Mouse (Mus musculus) embryonic facial prominence, embryonic 15.5 days (tissue): Measurements from ENCODE around the gene Krtap3-1. TPM values are rescaled to one million over a fixed set of nuclear protein-coding genes. Genes with fewer than 3 reads are reported as not detected.

Experiments used
- ATAC-seq: fragments of 200-750 bp; cut with Nextera tagmentation; 2 replicates; pipeline ENCODE4 v1.8.0; 2017; ENCODE audit warnings: low read depth, moderate TSS enrichment; ENCODE audit not compliant: insufficient number of reproducible peaks, low FRiP score, low TSS enrichment
- H3K27ac ChIP-seq: fragments of 300-500 bp; sonication (generic); replicated peaks from 2 replicates; pipeline ENCODE4 v1.5.1; 2015; ENCODE audit warnings: mild to moderate bottlenecking, inconsistent platforms
- H3K27me3 ChIP-seq: fragments of 300-500 bp; sonication (generic); 2 replicates; pipeline ENCODE4 v1.6.1; 2015; ENCODE audit warnings: inconsistent platforms
- H3K36me3 ChIP-seq: fragments of 300-500 bp; sonication (generic); 2 replicates; pipeline ENCODE4 v1.6.1; 2015; ENCODE audit warnings: mild to moderate bottlenecking, inconsistent platforms
- H3K4me1 ChIP-seq: fragments of 300-500 bp; sonication (generic); 2 replicates; pipeline ENCODE4 v1.6.1; 2015; ENCODE audit warnings: inconsistent platforms
- H3K4me2 ChIP-seq: fragments of 300-500 bp; sonication (generic); replicated peaks from 2 replicates; pipeline ENCODE4 v1.6.1; 2015; ENCODE audit warnings: mild to moderate bottlenecking, inconsistent platforms
- H3K4me3 ChIP-seq: fragments of 300-500 bp; sonication (generic); replicated peaks from 2 replicates; pipeline ENCODE4 v1.5.1; 2015; ENCODE audit warnings: mild to moderate bottlenecking, inconsistent platforms
- H3K9ac ChIP-seq: fragments of 300-500 bp; sonication (generic); 2 replicates; pipeline ENCODE4 v1.6.1; 2015; ENCODE audit warnings: inconsistent platforms
- H3K9me3 ChIP-seq: fragments of 300-500 bp; sonication (generic); replicated peaks from 2 replicates; pipeline ENCODE4 v1.6.1; 2016; ENCODE audit warnings: inconsistent platforms
- whole genome bisulfite sequencing: fragments of 180-500 bp; shearing (Covaris S2); methylation state at CpG from one replicate; pipeline ENCODE4 v1.1.7; 2015; 5-methylcytosine and 5-hydroxymethylcytosine counted together
- polyA plus RNA-seq: library from polyadenylated mRNA; unstranded; fragments of >200 nt; fragmentation: Nextera tagmentation; extraction: Ambion mirVana; gene quantifications from 2 replicates; pipeline ENCODE4 v1.2.1, GENCODE M21; 2015

Krtap3-1 gene
- polyA plus RNA-seq, 1 experiment from 2014 or later, result 5.7 TPM

GRCm38 (mm10) chr11:99574106-99574505, 7.7 kb upstream of the Krtap3-1 start:
- no peak for ATAC-seq
- Histone ChIP-seq H3K4me1 (no peaks in the 10 kb centered on the region), H3K27ac (no peak overlapping the region), H3K9me3 (no peaks in the 10 kb centered on the region), H3K4me2 (peak overlapping the region; percentile 44), H3K9ac (no peak overlapping the region), H3K4me3 (peak overlapping the region; percentile 24; the same call in 1 of the 2 replicates), H3K36me3 (no peaks in the 10 kb centered on the region), H3K27me3 (no peaks in the 10 kb centered on the region)
- 2% methylated on average over 7 of the region's 7 CpGs for WGBS

GRCm38 (mm10) chr11:99573164-99573563, 6.7 kb upstream of the Krtap3-1 start:
- no peaks in the 10 kb centered on the region for H3K4me1 ChIP-seq
- no peaks in the 10 kb centered on the region for H3K27me3 ChIP-seq
- no peak overlapping the region for H3K4me3 ChIP-seq
- H3K27ac ChIP-seq, result no peak overlapping the region
- 56% methylated on average over 4 of the region's 4 CpGs for WGBS
- H3K9me3 ChIP-seq, result no peaks in the 10 kb centered on the region
- H3K9ac ChIP-seq, result no peak overlapping the region
- ATAC-seq, result no peak
- no peak overlapping the region for H3K4me2 ChIP-seq
- H3K36me3 ChIP-seq, result no peaks in the 10 kb centered on the region

GRCm38 (mm10) chr11:99562580-99562979, 3.9 kb downstream of the Krtap3-1 start:
- Histone ChIP-seq H3K9ac (no peak overlapping the region), H3K4me1 (no peaks in the 10 kb centered on the region), H3K36me3 (no peaks in the 10 kb centered on the region), H3K27me3 (no peaks in the 10 kb centered on the region), H3K9me3 (no peaks in the 10 kb centered on the region), H3K4me3 (no peak overlapping the region), H3K27ac (no peak overlapping the region), H3K4me2 (no peak overlapping the region)
- no peak for ATAC-seq
- 72% methylated on average over 6 of the region's 6 CpGs for WGBS

DNA sequence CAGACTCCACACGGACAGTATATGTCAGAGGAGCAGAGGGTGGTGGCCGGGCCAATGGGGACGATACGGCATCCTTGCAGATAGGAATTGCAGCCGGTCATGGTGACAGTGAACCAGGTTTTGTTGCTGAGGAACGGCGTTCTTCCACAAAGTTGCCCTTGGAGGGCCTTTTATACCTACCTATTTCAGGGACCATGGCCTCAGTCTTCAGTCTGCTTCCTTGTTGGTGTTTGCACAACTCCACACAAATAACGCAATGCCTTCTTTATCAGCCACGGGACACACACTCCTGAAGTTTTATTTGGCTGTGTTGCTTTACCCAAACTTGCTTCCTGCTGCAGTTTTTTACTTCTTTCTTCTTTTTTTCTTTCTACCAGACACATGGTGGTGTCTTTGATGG, 7.1 kb downstream of the Krtap3-1 start, which contains the start of gene Gm11939:
Gm11939 (minus strand) TSS at position 101 of the 400 bp plus-strand sequence.
- H3K27ac ChIP-seq, result no peak within 1 kb of the TSS
- H3K4me2 ChIP-seq, result no peak within 1 kb of the TSS
- H3K27me3 ChIP-seq, result no peaks in the 10 kb centered on the region
- H3K4me3 ChIP-seq, result no peak within 1 kb of the TSS
- no peaks in the 10 kb centered on the region for H3K4me1 ChIP-seq
- H3K9me3 ChIP-seq, result no peaks in the 10 kb centered on the region
- H3K9ac ChIP-seq, result no peak within 1 kb of the TSS
- no peaks in the 10 kb centered on the region for H3K36me3 ChIP-seq
- 86% methylated on average over 9 of the region's 9 CpGs for WGBS
- no peak for ATAC-seq

- no peaks in the 10 kb centered on the region for H3K36me3 ChIP-seq
- WGBS, result 76% methylated on average over 3 of the region's 3 CpGs
- H3K9me3 ChIP-seq, result no peaks in the 10 kb centered on the region
- H3K27me3 ChIP-seq, result no peaks in the 10 kb centered on the region
- no peak overlapping the region for H3K27ac ChIP-seq
- no peak for ATAC-seq
- H3K9ac ChIP-seq, result no peak overlapping the region
- no peak overlapping the region for H3K4me3 ChIP-seq
- H3K4me2 ChIP-seq, result no peak overlapping the region
- H3K4me1 ChIP-seq, result no peaks in the 10 kb centered on the region
These were observed 8.3 kb downstream of the Krtap3-1 start for GRCm38 (mm10) chr11:99557976-99558745.

DNA sequence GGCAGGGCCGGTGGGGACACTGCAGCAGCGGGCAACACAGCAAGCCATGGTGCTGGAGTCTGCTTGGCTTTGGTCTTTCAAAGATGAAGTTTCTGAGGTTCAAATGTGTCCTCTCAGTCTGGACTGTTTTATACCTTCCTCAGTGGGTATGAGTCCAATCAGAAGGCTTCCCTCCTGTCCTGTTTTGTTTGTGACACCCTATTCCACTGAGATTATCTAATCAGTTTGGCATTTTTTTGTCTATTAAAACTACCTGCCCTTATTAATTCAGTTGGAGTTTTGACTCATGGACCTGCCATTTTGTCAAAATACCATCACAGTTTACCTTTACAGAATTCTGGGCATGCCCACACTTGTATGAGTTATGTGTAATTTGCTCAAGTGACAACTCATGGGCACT, 9.7 kb downstream of the Krtap3-1 start, which contains the start of gene Krtap3-2:
Krtap3-2 (minus strand) TSS at position 101 of the 400 bp plus-strand sequence.
- Histone ChIP-seq H3K4me1 (no peaks in the 10 kb centered on the region), H3K27ac (no peak within 1 kb of the TSS), H3K27me3 (no peaks in the 10 kb centered on the region), H3K4me2 (no peak within 1 kb of the TSS), H3K9ac (no peak within 1 kb of the TSS), H3K36me3 (no peaks in the 10 kb centered on the region), H3K4me3 (no peak within 1 kb of the TSS), H3K9me3 (no peaks in the 10 kb centered on the region)
- ATAC-seq, result no peak
- WGBS, result 79% methylated on average over 2 of the region's 2 CpGs

DNA sequence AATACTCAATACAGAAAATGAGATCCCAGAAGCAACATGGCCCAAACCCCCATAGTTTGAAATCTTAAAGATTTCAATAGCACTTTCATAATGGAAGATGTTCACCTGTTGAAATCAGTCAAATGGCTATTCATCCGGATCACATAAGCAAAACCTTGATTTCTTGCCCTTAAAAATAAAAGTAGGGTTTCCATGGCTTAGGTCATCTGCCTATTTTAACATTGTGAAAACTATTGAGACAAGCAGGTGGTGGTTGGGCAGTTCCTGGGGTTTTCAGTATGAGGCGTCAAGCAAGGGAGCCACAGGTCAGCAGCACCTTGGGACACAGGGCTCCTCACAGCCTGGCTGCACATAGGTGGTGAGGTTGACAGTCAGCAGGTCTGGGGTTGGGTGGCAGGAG, 10.2 kb downstream of the Krtap3-1 start:
- no peaks in the 10 kb centered on the region for H3K9me3 ChIP-seq
- no peaks in the 10 kb centered on the region for H3K36me3 ChIP-seq
- H3K4me1 ChIP-seq, result no peaks in the 10 kb centered on the region
- no peak overlapping the region for H3K9ac ChIP-seq
- ATAC-seq, result no peak
- H3K4me2 ChIP-seq, result no peak overlapping the region
- no peak overlapping the region for H3K4me3 ChIP-seq
- WGBS, result 87% methylated on average over 2 of the region's 2 CpGs
- no peaks in the 10 kb centered on the region for H3K27me3 ChIP-seq
- no peak overlapping the region for H3K27ac ChIP-seq

DNA sequence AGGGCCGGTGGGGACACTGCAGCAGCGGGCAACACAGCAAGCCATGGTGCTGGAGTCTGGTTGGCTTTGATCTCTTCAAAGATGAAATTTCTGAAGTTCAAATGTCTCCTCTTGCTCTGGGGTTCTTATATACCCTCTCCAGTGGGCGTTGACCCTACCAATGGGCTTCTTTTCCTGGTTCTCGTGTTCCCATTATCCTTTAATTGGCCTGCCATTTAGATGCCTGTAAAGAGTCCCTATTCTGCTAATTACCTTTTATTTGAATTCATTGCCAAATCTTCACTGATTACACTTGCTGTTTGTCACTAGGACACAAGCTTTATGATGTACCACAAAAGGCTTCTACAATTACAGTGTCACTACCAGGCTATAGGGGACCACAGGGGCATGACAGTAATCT, 15.7 kb downstream of the Krtap3-1 start, which contains the start of gene Krtap3-3:
Krtap3-3 (minus strand) TSS at position 101 of the 400 bp plus-strand sequence.
- H3K9me3 ChIP-seq, result no peaks in the 10 kb centered on the region
- H3K4me2 ChIP-seq, result no peak within 1 kb of the TSS
- no peaks in the 10 kb centered on the region for H3K27me3 ChIP-seq
- no peak within 1 kb of the TSS for H3K4me3 ChIP-seq
- no peak for ATAC-seq
- H3K27ac ChIP-seq, result 0 out of 2 replicates have a peak within 1 kb of the TSS, but pooled peaks have one; percentile 39
- H3K9ac ChIP-seq, result no peak within 1 kb of the TSS
- no peaks in the 10 kb centered on the region for H3K36me3 ChIP-seq
- no peaks in the 10 kb centered on the region for H3K4me1 ChIP-seq
- 69% methylated on average over 4 of the region's 4 CpGs for WGBS

DNA sequence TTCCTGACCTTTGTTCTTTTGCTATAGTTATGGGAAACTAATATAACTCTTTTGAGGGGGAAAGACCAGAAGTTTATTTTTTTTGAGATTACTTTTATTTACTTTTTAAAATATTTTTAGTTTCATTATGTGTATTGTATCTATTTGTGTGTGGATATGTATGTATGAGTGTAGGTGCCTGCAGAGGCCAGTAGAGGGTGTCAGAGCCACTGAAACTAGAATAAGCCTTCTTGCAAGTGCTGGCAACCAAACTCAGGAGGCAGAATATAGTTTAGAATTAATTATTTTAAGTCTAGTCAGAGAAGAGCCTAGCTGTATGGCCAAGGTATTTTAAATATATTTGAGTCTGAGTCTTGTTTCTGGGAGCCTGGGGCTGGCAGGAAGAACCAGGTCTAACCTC, 18.5 kb downstream of the Krtap3-1 start:
- Histone ChIP-seq H3K27me3 (no peaks in the 10 kb centered on the region), H3K4me2 (no peak overlapping the region), H3K9ac (no peak overlapping the region), H3K4me3 (no peak overlapping the region), H3K27ac (no peak overlapping the region), H3K9me3 (no peaks in the 10 kb centered on the region), H3K4me1 (no peaks in the 10 kb centered on the region), H3K36me3 (no peaks in the 10 kb centered on the region)
- ATAC-seq, result no peak

- Histone ChIP-seq H3K4me1 (no peaks in the 10 kb centered on the region), H3K4me3 (no peak overlapping the region), H3K9me3 (no peaks in the 10 kb centered on the region), H3K36me3 (no peaks in the 10 kb centered on the region), H3K27me3 (no peaks in the 10 kb centered on the region), H3K4me2 (no peak overlapping the region), H3K27ac (no peak overlapping the region), H3K9ac (no peak overlapping the region)
- 47% methylated on average over 9 of the region's 9 CpGs for WGBS
- no peak for ATAC-seq
These were observed 26.7 kb downstream of the Krtap3-1 start for GRCm38 (mm10) chr11:99539721-99540120.

- Histone ChIP-seq H3K4me3 (no peak within 1 kb of the TSS), H3K27ac (no peak within 1 kb of the TSS), H3K4me1 (no peaks in the 10 kb centered on the region), H3K4me2 (no peak within 1 kb of the TSS), H3K9me3 (no peaks in the 10 kb centered on the region), H3K36me3 (no peaks in the 10 kb centered on the region), H3K27me3 (no peaks in the 10 kb centered on the region), H3K9ac (no peak within 1 kb of the TSS)
- 80% methylated on average over 13 of the region's 13 CpGs for WGBS
- ATAC-seq, result no peak
These were observed 45.1 kb downstream of the Krtap3-1 start, which contains the start of gene Krt39 for GRCm38 (mm10) chr11:99521288-99521860. Gene Krt39 (minus strand): TSS chr11:99521338.
